Mouse (Mus musculus) Patski (cell line): Measurements from ENCODE around the gene Myh10. TPM values are rescaled to one million over a fixed set of nuclear protein-coding genes. Genes with fewer than 3 reads are reported as not detected.

Experiments used
- ATAC-seq: fragments of 100-300 bp; one replicate; pipeline ENCODE4 v1.8.0; 2021
- CTCF ChIA-PET: fragments of 350-600 bp; sonication (Branson Sonifier 250); formaldehyde crosslinking; loops from one replicate; lab custom pipeline; 2022; ENCODE audit warnings: inconsistent platforms; lab: Charles Lee
- POLR2A ChIA-PET: fragments of 350-600 bp; sonication (Branson Sonifier 250); formaldehyde crosslinking; loops from one replicate; lab custom pipeline; 2022; ENCODE audit warnings: antibody characterized with exemption, inconsistent platforms; lab: Charles Lee
- DNase-seq: peaks from one replicate; pipeline ENCODE4 v3.0.0-alpha.2; 2011; ENCODE audit warnings: low read depth, low spot score
- H3K27me3 ChIP-seq: fragments of 371-371 bp; one replicate; pipeline ENCODE4 v1.5.1; 2021
- CTCF ChIP-seq: fragments of 100-300 bp; IDR thresholded peaks from one replicate; pipeline ENCODE4 v1.5.1; 2021
- in situ Hi-C: fragments of 300-500 bp; cut with MboI; formaldehyde crosslinking; loops from 3 replicates; pipeline ENCODE4 v1.11.1; 2018; ENCODE audit warnings: low pct_unique_long_range_greater_than_20kb, mixed read lengths
- polyA plus RNA-seq: library from polyadenylated mRNA; unstranded; gene quantifications from one replicate; pipeline ENCODE4 v1.2.3, GENCODE M21; 2021

The Myh10 gene
- polyA plus RNA-seq, 1 experiment from 2014 or later = 113 TPM

DNA sequence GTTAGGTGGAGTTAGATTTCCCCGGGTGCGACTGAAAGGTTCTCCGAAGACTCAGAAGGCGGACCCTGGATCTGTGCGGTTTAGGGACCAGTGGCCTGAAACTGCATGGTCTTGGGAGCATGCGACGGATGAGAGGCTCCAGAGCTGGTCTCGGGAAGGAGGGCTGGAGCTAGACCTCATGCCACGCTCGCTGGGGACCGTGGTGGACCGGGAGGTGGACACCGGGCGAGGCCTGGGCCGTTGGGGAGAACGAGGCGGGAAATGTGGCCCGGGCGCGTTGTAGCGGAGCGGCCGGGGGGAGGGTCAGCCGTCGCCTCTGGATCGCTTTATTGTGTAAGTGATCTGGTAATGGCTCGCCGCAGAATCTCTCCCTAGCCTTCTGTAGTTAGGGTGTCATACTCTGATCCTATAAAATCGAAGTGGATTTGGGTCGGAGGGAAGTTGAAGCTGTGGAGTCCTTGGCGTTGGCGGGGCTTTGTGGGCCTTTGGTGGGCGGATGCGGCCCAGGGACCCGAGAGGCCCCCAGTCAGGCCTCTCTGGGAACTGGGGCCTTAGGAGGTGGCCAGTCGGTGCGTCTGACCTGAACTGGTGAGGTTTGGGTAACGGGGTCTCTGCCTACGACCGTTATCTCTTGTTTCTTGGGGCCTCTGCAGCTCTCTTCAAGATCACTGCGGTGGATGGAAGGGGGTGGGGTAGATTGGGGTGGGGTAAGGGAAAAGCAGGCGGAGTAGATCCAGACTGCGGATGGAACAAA, 1.5 kb downstream of the Myh10 start:
- H3K27me3 ChIP-seq = no peaks in the 10 kb centered on the region
- TF ChIP-seq CTCF = no peak
- ATAC-seq (no peak), DNase-seq (no peak)
- ChIA-PET CTCF (no interaction called here), POLR2A (interaction anchor here (0.9 to 1.3 kb wide), 2 partner anchors 14 to 76 kb away, joined by 3 to 4 read pairs; no protein-coding TSS in a partner anchor)
- in situ Hi-C loops = no loop called here

DNA sequence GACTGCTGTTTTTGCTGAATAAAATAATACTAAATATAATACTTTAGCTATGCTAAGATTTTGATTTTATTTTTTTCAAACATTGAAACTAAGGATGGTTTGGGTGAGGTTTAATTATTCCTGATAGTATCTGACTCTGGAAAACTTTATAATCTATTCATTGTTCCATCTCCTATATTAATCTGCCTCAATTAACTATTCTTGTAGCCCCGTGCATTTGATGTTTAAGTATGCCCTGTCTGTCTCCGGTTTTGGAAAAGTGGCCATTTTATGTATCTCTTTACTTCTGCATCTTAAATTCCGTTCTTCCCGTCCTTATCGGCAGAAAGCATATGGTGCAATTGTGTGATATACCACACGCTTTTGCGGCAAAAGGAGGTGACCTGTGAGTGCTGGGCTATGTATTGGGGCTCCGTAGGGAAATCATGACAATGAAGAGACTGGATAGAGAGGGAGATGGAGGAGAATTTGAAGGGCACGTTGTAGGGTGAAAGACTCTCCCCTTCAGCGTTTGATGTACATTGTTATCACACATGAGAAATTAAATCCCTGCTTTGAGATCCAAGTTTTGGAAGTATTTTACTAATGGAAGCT, 2.2 kb downstream of the Myh10 start:
- no peaks in the 10 kb centered on the region for H3K27me3 ChIP-seq
- ATAC-seq (no peak), DNase-seq (no peak)
- ChIA-PET POLR2A (no interaction called here), CTCF (interaction anchor here (1.3 to 3.5 kb wide), 2 partner anchors 11 to 13 kb away, joined by 6 to 9 read pairs; no protein-coding TSS in a partner anchor)
- in situ Hi-C loops = no loop called here
- no peak for TF ChIP-seq CTCF

DNA sequence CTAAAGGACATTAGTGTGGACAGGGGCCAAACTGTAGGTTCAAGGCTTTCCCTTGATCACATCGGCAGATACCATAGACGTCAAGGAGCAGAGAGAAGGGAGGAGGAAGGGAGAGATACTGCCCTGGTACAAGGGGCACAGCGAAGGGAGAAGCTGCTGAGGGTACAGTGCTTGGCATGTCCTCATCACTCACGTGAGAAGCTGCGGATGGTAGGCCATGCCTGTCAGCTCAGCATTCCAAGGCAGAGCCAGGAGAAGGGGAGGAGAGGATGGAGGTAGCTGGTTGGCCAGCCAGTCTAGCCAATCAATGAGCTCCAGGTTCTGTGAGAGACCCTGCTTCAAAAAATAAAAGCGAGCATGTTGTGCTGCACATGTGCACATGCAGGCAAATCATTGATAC, 11.0 kb downstream of the Myh10 start:
- no peak for ATAC-seq
- no peak for DNase-seq
- no peak for TF ChIP-seq CTCF
- ChIA-PET POLR2A (no interaction called here), CTCF (no interaction called here)
- no peaks in the 10 kb centered on the region for H3K27me3 ChIP-seq
- in situ Hi-C loops = no loop called here

DNA sequence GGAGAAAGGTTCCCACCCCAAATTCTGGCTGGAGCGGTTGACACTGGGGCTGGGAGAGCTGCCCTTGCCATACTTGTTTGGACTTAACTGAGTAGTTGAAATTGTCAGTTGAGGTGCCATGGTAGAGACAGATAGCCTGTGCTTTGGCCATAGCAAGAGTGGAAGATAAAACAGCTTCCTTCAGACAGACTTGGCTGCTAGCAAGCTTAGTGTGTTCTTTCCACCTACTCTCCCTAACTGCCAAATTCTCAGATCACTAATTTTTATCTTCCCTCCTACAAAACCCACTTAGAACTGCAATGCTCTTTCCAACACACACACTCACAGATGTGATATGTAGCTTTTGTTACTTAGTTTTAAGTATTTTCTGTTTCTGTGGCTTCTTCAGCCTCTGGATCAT, 12.0 kb downstream of the Myh10 start:
- ATAC-seq = no peak
- POLR2A ChIA-PET = no interaction called here
- in situ Hi-C loops = no loop called here
- H3K27me3 ChIP-seq = no peaks in the 10 kb centered on the region
- CTCF ChIA-PET = interaction anchor here (1.3 kb wide), 1 partner anchor 9 kb away, joined by 6 read pairs; no protein-coding TSS in a partner anchor
- TF ChIP-seq CTCF = no peak
- DNase-seq = no peak

DNA sequence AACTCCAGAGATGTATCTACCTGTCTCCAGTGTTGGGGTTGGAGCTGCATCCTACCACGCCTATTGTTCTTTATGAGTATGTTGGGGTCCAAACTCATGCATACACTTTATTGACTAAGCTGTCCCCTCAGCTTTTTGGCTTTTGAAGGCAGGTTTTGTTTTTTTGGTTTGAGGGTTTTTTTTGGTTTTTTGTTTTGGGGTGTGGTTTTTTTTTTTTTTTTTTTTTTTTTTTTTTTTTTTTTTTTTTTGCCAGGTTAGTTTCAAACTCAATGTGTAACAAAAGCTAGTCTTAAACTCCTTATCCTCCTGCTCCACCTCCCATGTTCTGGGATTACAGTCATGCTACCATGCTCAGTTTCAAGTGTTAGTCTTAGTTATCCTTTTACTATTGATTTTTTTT, 12.9 kb downstream of the Myh10 start:
- ChIA-PET POLR2A (no interaction called here), CTCF (interaction anchor here (1.3 kb wide), 1 partner anchor 10 kb away, joined by 6 read pairs; no protein-coding TSS in a partner anchor)
- in situ Hi-C loops = no loop called here
- no peak for DNase-seq
- no peaks in the 10 kb centered on the region for H3K27me3 ChIP-seq
- no peak for TF ChIP-seq CTCF
- ATAC-seq = no peak

DNA sequence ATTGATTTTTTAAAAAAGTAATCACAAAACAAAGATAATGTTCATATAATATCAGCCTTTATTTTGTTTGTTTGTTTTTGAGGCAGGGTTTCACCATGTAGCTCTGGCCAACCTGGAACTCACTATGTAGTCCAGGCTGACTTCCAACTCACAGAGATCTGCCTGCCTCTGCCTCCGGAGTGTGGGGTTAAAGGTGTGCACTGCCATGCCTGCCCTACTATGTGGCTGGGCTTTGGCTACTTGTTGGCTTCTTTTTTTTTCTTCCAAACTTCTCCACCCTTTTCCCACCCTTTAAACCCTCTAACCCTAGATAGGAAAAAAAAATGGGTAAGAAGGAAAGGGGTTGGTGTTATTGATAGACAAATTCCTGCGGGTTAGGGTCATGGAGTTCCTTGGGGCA, 13.5 kb downstream of the Myh10 start:
- in situ Hi-C loops = no loop called here
- CTCF ChIA-PET = interaction anchor here (1.3 to 2.1 kb wide), 2 partner anchors 9 to 11 kb away, joined by 6 to 9 read pairs; no protein-coding TSS in a partner anchor
- no peak for DNase-seq
- no peak for ATAC-seq
- TF ChIP-seq CTCF = no peak
- POLR2A ChIA-PET = no interaction called here
- no peaks in the 10 kb centered on the region for H3K27me3 ChIP-seq

DNA sequence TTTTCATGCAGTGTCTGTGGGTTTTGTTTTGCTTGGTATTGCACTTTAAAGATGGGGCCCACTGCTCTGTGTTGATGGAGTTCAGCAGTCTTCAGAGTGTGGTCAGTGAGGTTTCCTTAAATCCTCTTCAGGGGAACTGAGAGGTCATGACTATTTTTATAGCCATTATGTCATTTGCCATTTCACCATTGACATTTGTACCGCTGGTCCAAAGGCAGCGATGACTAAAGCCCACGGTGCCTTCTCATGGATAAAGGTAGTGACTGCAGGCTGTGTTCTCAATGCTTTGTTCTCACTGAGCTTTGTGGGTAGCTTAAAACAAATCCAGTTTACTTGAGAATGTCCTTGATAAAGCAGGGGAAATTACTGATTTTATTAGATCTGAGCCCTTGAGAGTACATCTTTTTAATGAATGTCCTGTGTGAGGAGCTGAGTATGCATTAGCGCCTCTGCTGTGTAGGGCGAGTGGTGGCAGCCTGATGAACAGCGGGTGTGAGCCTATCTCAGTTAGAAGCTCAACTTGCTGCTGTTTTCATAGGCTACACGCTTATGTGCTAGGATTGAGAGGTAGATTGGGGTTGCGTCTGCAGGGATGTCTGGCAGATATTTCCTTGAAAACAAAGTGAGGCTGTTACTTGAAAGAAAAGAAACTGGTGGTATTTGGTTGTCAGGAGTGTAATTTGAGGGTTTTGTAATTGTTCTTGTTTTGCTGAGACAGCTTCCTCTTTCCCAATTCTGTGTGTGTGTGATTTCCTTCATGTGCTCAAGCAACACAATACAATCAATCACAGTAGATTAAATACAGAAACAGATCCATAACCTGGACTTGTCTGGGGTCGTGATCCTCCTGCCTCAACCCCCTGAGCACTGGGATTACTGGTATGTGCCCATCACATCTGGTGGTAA, 15.4 kb downstream of the Myh10 start:
- CTCF ChIA-PET = interaction anchor here (0.8 to 2.1 kb wide), 4 partner anchors 11 to 141 kb away, joined by 3 to 9 read pairs (median 4); partner anchors contain the start of gene Myh10
- peak; percentile 65 for DNase-seq
- TF ChIP-seq CTCF = peak; percentile 50
- in situ Hi-C loops = no loop called here
- H3K27me3 ChIP-seq = no peaks in the 10 kb centered on the region
- peak; percentile 79 for ATAC-seq
- POLR2A ChIA-PET = interaction anchor here (1.5 kb wide), 1 partner anchor 15 kb away, joined by 3 read pairs; no protein-coding TSS in a partner anchor

DNA sequence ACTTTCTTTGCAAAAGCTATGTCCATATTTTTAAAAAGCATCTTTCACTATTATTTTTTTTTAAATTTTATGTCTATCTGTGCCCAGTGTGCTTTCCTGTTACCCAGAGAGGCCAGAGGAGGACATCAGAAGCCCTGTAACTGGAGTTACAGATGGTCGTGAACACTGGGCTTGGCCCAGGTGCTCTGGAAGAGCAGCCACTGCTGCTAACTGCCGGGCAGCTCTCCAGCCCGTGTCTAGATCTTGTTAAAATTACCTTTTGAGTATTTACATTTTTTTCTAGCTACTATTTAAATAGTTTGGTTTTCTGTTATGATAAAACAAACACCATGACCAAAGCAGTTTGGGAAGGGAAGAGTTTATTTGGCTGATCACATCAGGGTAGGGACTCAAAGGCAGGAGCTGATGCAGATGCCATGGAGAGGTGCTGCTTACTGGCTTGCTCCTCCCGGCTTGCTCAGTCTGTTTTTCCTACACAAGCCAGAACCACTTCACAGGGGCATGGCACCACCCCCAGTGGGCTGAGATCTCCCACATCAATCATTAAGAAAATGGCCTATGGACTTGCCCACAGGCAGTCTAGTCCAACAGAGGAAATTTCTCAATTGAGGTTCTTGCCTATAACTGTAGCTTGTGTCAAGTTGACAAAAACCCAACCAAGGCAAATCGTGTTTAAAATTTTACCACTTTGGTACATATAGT, 16.7 kb downstream of the Myh10 start:
- ATAC-seq (no peak), DNase-seq (no peak)
- no peak for TF ChIP-seq CTCF
- CTCF ChIA-PET = no interaction called here
- POLR2A ChIA-PET = interaction anchor here (1.5 kb wide), 1 partner anchor 16 kb away, joined by 3 read pairs; no protein-coding TSS in a partner anchor
- H3K27me3 ChIP-seq = no peaks in the 10 kb centered on the region
- in situ Hi-C loops = no loop called here

DNA sequence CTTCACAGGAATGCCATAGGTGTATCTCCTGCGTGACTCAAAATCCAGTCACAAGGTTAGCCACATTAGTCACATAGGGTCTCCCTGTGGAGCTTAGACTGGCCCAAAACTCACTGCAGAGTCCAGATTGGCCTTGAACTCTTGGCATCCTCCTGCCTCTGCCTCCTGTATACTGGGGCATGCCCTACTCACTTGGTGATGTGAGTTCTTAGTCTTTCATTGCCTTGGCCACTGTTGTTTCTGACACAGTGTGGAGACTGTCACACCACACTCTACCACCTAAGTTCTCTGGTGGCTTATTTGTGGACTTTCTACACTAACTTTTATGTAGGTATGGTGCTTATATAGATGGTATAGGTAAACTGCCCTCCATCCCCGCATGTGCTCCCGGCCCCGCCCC, 24.8 kb downstream of the Myh10 start:
- TF ChIP-seq CTCF = no peak
- ATAC-seq = no peak

More for the DNA sequence above, 24.8 kb downstream of the Myh10 start:
- ChIA-PET POLR2A (no interaction called here), CTCF (no interaction called here)
- DNase-seq = no peak
- in situ Hi-C loops = no loop called here
- H3K27me3 ChIP-seq = no peaks in the 10 kb centered on the region
